Mouse (Mus musculus): Measurements from ENCODE around the gene Gm28635. TPM values are rescaled to one million over a fixed set of nuclear protein-coding genes. Genes with fewer than 3 reads are reported as not detected.
A peak's percentile ranks its signal among the peaks of the same experiment; 100 is the strongest.

Gm28635 gene
- polyA plus RNA-seq, 1 experiment, result not detected

- Histone ChIP-seq H3K36me3 (ENCODE audit: control insufficient read depth, insufficient read depth, low read length) (peaks cover 8% of the 10 kb centered on the region; the same call in 1 of the 2 replicates), H3K4me3 (ENCODE audit: control insufficient read depth, insufficient read depth, low read length) (peak overlapping the region; percentile 82), H3K27ac (ENCODE audit: control insufficient read depth, insufficient read depth, low read length) (peak overlapping the region; percentile 35; the same call in 1 of the 2 replicates), H3K4me1 (replicated peaks; ENCODE audit: control insufficient read depth, insufficient read depth, low read length) (peaks cover 3% of the 10 kb centered on the region), H3K27me3 (ENCODE audit: control insufficient read depth, insufficient read depth, low read length) (no peaks in the 10 kb centered on the region)
- DNase-seq, result no peak
- TF ChIP-seq POLR2A (IDR thresholded peaks at IDR 0.05; ENCODE audit: control insufficient read depth, extremely low read depth, insufficient read depth, low read length, poor library complexity) (no peak), CTCF (IDR thresholded peaks at IDR 0.05; ENCODE audit: borderline replicate concordance, control insufficient read depth, extremely low read depth, insufficient read depth, low read length, poor library complexity) (no peak)
- WGBS, result 0% methylated on average over 26 of the region's 26 CpGs
Observed at GRCm38 (mm10) chr2:84714422-84714810, 36.6 kb upstream of the Gm28635 start.

- H3K4me3 ChIP-seq (ENCODE audit: control insufficient read depth, insufficient read depth, low read length), result no peak overlapping the region
- no peak overlapping the region for H3K27ac ChIP-seq (ENCODE audit: control insufficient read depth, insufficient read depth, low read length)
- 87% methylated on average over 2 of the region's 2 CpGs for WGBS
- H3K36me3 ChIP-seq (ENCODE audit: control insufficient read depth, insufficient read depth, low read length), result peaks cover 17% of the 10 kb centered on the region; the same call in 1 of the 2 replicates
- TF ChIP-seq CTCF (IDR thresholded peaks at IDR 0.05; ENCODE audit: borderline replicate concordance, control insufficient read depth, extremely low read depth, insufficient read depth, low read length, poor library complexity) (no peak), POLR2A (IDR thresholded peaks at IDR 0.05; ENCODE audit: control insufficient read depth, extremely low read depth, insufficient read depth, low read length, poor library complexity) (no peak)
- DNase-seq, result no peak
- no peaks in the 10 kb centered on the region for H3K27me3 ChIP-seq (ENCODE audit: control insufficient read depth, insufficient read depth, low read length)
- peaks cover 3% of the 10 kb centered on the region for H3K4me1 ChIP-seq (replicated peaks; ENCODE audit: control insufficient read depth, insufficient read depth, low read length)
Observed at GRCm38 (mm10) chr2:84711898-84712297, 34.1 kb upstream of the Gm28635 start.

GRCm38 (mm10) chr2:84707523-84707922 lies 29.7 kb upstream of the Gm28635 start:
- Histone ChIP-seq H3K27ac (ENCODE audit: control insufficient read depth, insufficient read depth, low read length) (no peak overlapping the region), H3K36me3 (ENCODE audit: control insufficient read depth, insufficient read depth, low read length) (peaks cover 36% of the 10 kb centered on the region), H3K4me3 (ENCODE audit: control insufficient read depth, insufficient read depth, low read length) (no peak overlapping the region), H3K4me1 (replicated peaks; ENCODE audit: control insufficient read depth, insufficient read depth, low read length) (no peaks in the 10 kb centered on the region), H3K27me3 (ENCODE audit: control insufficient read depth, insufficient read depth, low read length) (no peaks in the 10 kb centered on the region)
- DNase-seq, result no peak
- WGBS, result 93% methylated on average over 1 of the region's 1 CpGs
- TF ChIP-seq POLR2A (IDR thresholded peaks at IDR 0.05; ENCODE audit: control insufficient read depth, extremely low read depth, insufficient read depth, low read length, poor library complexity) (no peak), CTCF (IDR thresholded peaks at IDR 0.05; ENCODE audit: borderline replicate concordance, control insufficient read depth, extremely low read depth, insufficient read depth, low read length, poor library complexity) (no peak)

- H3K36me3 ChIP-seq (ENCODE audit: control insufficient read depth, insufficient read depth, low read length), result peaks cover 35% of the 10 kb centered on the region
- no peak overlapping the region for H3K4me3 ChIP-seq (ENCODE audit: control insufficient read depth, insufficient read depth, low read length)
- 94% methylated on average over 1 of the region's 1 CpGs for WGBS
Observed at GRCm38 (mm10) chr2:84705295-84705694, 27.5 kb upstream of the Gm28635 start.

GRCm38 (mm10) chr2:84704329-84704728 lies 26.5 kb upstream of the Gm28635 start:
- 93% methylated on average over 5 of the region's 5 CpGs for WGBS
- Histone ChIP-seq H3K36me3 (ENCODE audit: control insufficient read depth, insufficient read depth, low read length) (peaks cover 32% of the 10 kb centered on the region), H3K4me1 (replicated peaks; ENCODE audit: control insufficient read depth, insufficient read depth, low read length) (no peaks in the 10 kb centered on the region), H3K4me3 (ENCODE audit: control insufficient read depth, insufficient read depth, low read length) (no peak overlapping the region), H3K27me3 (ENCODE audit: control insufficient read depth, insufficient read depth, low read length) (no peaks in the 10 kb centered on the region), H3K27ac (ENCODE audit: control insufficient read depth, insufficient read depth, low read length) (no peak overlapping the region)
- no peak for DNase-seq
- TF ChIP-seq CTCF (IDR thresholded peaks at IDR 0.05; ENCODE audit: borderline replicate concordance, control insufficient read depth, extremely low read depth, insufficient read depth, low read length, poor library complexity), result no peak
- no peak for TF ChIP-seq POLR2A (IDR thresholded peaks at IDR 0.05; ENCODE audit: control insufficient read depth, extremely low read depth, insufficient read depth, low read length, poor library complexity)

More at GRCm38 (mm10) chr2:84705295-84705694, 27.5 kb upstream of the Gm28635 start:
- Histone ChIP-seq H3K27me3 (ENCODE audit: control insufficient read depth, insufficient read depth, low read length) (no peaks in the 10 kb centered on the region), H3K27ac (ENCODE audit: control insufficient read depth, insufficient read depth, low read length) (no peak overlapping the region), H3K4me1 (replicated peaks; ENCODE audit: control insufficient read depth, insufficient read depth, low read length) (no peaks in the 10 kb centered on the region)
- TF ChIP-seq POLR2A (IDR thresholded peaks at IDR 0.05; ENCODE audit: control insufficient read depth, extremely low read depth, insufficient read depth, low read length, poor library complexity) (no peak), CTCF (IDR thresholded peaks at IDR 0.05; ENCODE audit: borderline replicate concordance, control insufficient read depth, extremely low read depth, insufficient read depth, low read length, poor library complexity) (no peak)
- DNase-seq, result no peak

GRCm38 (mm10) chr2:84703497-84703896 lies 25.7 kb upstream of the Gm28635 start:
- Histone ChIP-seq H3K27me3 (ENCODE audit: control insufficient read depth, insufficient read depth, low read length) (no peaks in the 10 kb centered on the region), H3K4me3 (ENCODE audit: control insufficient read depth, insufficient read depth, low read length) (no peak overlapping the region), H3K4me1 (replicated peaks; ENCODE audit: control insufficient read depth, insufficient read depth, low read length) (no peaks in the 10 kb centered on the region), H3K27ac (ENCODE audit: control insufficient read depth, insufficient read depth, low read length) (no peak overlapping the region), H3K36me3 (ENCODE audit: control insufficient read depth, insufficient read depth, low read length) (peaks cover 27% of the 10 kb centered on the region)
- WGBS, result 97% methylated on average over 1 of the region's 1 CpGs
- DNase-seq, result no peak
- TF ChIP-seq POLR2A (IDR thresholded peaks at IDR 0.05; ENCODE audit: control insufficient read depth, extremely low read depth, insufficient read depth, low read length, poor library complexity), result no peak
- no peak for TF ChIP-seq CTCF (IDR thresholded peaks at IDR 0.05; ENCODE audit: borderline replicate concordance, control insufficient read depth, extremely low read depth, insufficient read depth, low read length, poor library complexity)
